In the genomic region with DNA sequence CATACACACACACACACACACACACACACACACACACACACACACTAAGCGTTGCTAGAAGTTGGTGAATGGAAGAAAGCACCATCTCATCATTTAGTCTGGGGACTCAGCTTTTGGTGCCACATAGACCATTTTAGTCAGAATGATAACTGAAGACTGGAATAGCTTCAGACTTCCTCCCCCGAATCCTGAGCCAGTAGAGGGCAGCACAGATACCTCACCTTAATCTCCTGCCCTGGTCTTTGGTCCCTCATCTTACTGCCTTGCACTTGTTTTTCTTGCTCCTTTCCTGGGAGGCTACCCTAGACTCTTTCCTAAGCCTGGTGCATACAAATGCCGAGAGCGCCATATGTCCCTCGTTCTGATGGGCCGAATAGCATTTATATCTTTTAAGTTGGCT, we compare ENCODE assay signal across 11 mouse cellular contexts. TPM values are rescaled to one million over a fixed set of nuclear protein-coding genes. Genes with fewer than 3 reads are reported as not detected.
DNase-seq lines count a peak whose midpoint lies in the region; ATAC-seq and TF ChIP-seq lines count a peak whose summit lies in the region.
"Had no signal": no experiment of that assay in that cellular context is flagged by ENCODE, and none has a peak within 500 bp of the region (broad histone marks: within the 10 kb centered on the region; RNA-seq: fewer than 3 reads in every experiment).

No protein-coding gene starts in this region.

- ATAC-seq in megakaryocyte, adult 5-6 weeks (ENCODE audit: poor library complexity, severe bottlenecking), result no peak
- ATAC-seq: forebrain, embryonic 14.5 days had no signal

- H3K4me3 ChIP-seq in bone marrow, adult 2 months (replicated peaks; ENCODE audit: control insufficient read depth, low read depth, low read length), result no peak overlapping the region
- H3K4me3 ChIP-seq: stomach, embryonic 15.5 days had no signal

- no peaks in the 10 kb centered on the region for H3K27me3 ChIP-seq in splenic B cell, adult 2 months (ENCODE audit: control insufficient read depth, insufficient read depth, low read length, poor library complexity, severe bottlenecking)
- H3K27me3 ChIP-seq: stomach, embryonic 15.5 days had no signal

- H3K4me1 ChIP-seq in bone marrow, adult 2 months (ENCODE audit: control insufficient read depth, insufficient read depth, low read length), result no peaks in the 10 kb centered on the region; the same call in 1 of the 2 replicates
- H3K4me1 ChIP-seq: stomach, embryonic 15.5 days had no signal

- intact Hi-C loops in left cerebral cortex, postnatal 4 days (cut with DNase I), result no loop called here

- 60% methylated on average over 6 of the region's 6 CpGs for WGBS in bone marrow, adult 2 months

- peak; percentile 44 for DNase-seq in embryo, embryonic 10 days (ENCODE audit: low spot score)
- DNase-seq in embryo, embryonic 9.5 days (ENCODE audit: extremely low spot score), result no peak
- peak; percentile 27 for DNase-seq in left cerebral cortex, postnatal 4 days
- DNase-seq in left cerebral cortex, adult 8-10 months (ENCODE audit: low spot score in 2 of 2), result no peak
- DNase-seq in splenic B cell, adult 2 months (ENCODE audit: low read depth, low spot score), result peak; percentile 36
- DNase-seq in gastrocnemius, postnatal 4 days (ENCODE audit: low spot score in 2 of 2), result no peak

- H3K36me3 ChIP-seq in splenic B cell, adult 2 months (ENCODE audit: control insufficient read depth, insufficient read depth, low read length, poor library complexity, severe bottlenecking), result no peaks in the 10 kb centered on the region
- H3K36me3 ChIP-seq: stomach, embryonic 15.5 days had no signal

- TF ChIP-seq CTCF in bone marrow, adult 2 months (IDR thresholded peaks at IDR 0.05; ENCODE audit: control insufficient read depth, insufficient read depth, low read length), result 0 out of 2 replicates have a peak, but pooled peaks have one; percentile 31

- TF ChIP-seq POLR2A in bone marrow, adult 2 months (IDR thresholded peaks at IDR 0.05; ENCODE audit: borderline replicate concordance, control insufficient read depth, low read depth, low read length), result no peak

- no peak overlapping the region for H3K27ac ChIP-seq in bone marrow, adult 2 months (ENCODE audit: control insufficient read depth, insufficient read depth, low read depth, low read length, poor library complexity)
- H3K27ac ChIP-seq: stomach, embryonic 15.5 days had no signal

RNA-seq across cellular contexts. Expression of gene Tvp23b, which starts 35.3 kb away (rescaled TPM):
- total RNA-seq in left cerebral cortex, postnatal 4 days (2021), result 10 to 100 TPM; 19.6 to 22.0 TPM
- 10 to 100 TPM; 29.9 to 35.5 (median 30.9) TPM for total RNA-seq in left cerebral cortex, adult 8-10 months (2022)
- polyA plus RNA-seq in bone marrow, adult 2 months (2011; ENCODE audit: insufficient read depth, insufficient read length, low replicate concordance, missing spikeins), result 6.4 and 11.0 TPM in 2 replicates
- 20.4 and 21.3 TPM in 2 replicates for total RNA-seq in megakaryocyte, adult 5-6 weeks (2015)
- 16.9 and 19.1 TPM in 2 replicates for total RNA-seq in megakaryocyte, adult 5-6 weeks (2017)
- total RNA-seq in gastrocnemius, postnatal 4 days (2021), result 10 to 100 TPM; 18.9 to 20.4 TPM

RNA-seq across cellular contexts. Expression of gene Cdrt4, which starts 36.5 kb away (rescaled TPM):
- not detected for total RNA-seq in left cerebral cortex, postnatal 4 days (2021)
- not detected for total RNA-seq in left cerebral cortex, adult 8-10 months (2022)
- polyA plus RNA-seq in bone marrow, adult 2 months (2011; ENCODE audit: insufficient read depth, insufficient read length, low replicate concordance, missing spikeins), result not detected in 2 replicates
- not detected in 2 replicates for total RNA-seq in megakaryocyte, adult 5-6 weeks (2015)
- total RNA-seq in megakaryocyte, adult 5-6 weeks (2017), result not detected in 2 replicates
- total RNA-seq in gastrocnemius, postnatal 4 days (2021), result under 1 TPM in 1 of 2 experiments, not detected in 1; 0.66 TPM
- polyA plus RNA-seq: forebrain, embryonic 14.5 days; large intestine, adult 2 months had no signal

Comparison
In these comparisons a context has a peak if more than half of its experiments do, and no peak if none do; other contexts are left out.
1. DNase-seq: peak in embryo, embryonic 10 days (single experiment), left cerebral cortex, postnatal 4 days (single experiment) and splenic B cell, adult 2 months (single experiment); none in embryo, embryonic 9.5 days (single experiment), left cerebral cortex, adult 8-10 months (0 of 2) and gastrocnemius, postnatal 4 days (0 of 2).